Mouse (Mus musculus): Measurements from ENCODE around the gene Hexb. TPM values are rescaled to one million over a fixed set of nuclear protein-coding genes. Genes with fewer than 3 reads are reported as not detected.

The Hexb gene
- total and polyA plus RNA-seq, 3 experiments = 12.7 to 15.4 TPM; not detected in 1

DNA sequence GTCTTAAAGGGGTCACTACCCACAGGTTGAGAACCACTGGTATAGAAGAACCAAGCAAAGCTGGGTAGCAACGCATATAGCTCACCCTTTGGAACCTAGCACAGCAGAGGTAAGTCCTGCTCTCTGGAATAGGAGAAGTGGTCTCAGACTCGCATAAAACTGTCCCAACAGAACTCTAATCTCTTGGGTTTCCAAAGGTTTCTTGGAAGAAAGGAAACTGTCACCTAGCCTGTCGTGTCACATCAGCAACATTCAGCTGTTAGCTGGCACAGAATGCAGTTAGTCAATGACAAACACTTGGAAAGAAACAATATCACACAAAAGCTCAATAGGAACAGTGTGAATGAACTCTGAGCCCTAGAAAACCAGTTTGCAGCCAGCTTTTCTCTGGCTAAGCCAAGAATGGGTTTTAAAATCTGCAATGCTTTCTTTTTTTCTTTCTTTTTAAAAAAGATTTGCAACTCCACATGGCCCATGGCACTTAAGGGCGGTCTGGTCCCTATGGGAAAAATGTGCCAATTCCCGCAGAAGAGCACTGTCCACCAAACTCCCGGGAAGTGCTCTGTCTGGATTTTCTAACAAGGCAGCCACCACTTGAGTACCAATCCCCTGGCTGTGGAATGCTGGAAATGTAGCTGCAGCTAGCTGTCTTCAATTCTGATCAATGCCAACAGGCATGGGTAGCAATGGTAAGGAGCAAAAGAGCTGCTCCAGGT, 17.9 kb downstream of the Hexb start:
- TF ChIP-seq GABPA (IDR thresholded peaks at IDR 0.05; ENCODE audit: low read depth, low read length) (no peak), HCFC1 (IDR thresholded peaks at IDR 0.05; ENCODE audit: low read depth, low read length) (no peak), MYB (IDR thresholded peaks at IDR 0.05; ENCODE audit: low read depth, low read length) (no peak), TAL1 (IDR thresholded peaks at IDR 0.05; ENCODE audit: low read length) (no peak), MYC (IDR thresholded peaks at IDR 0.05; ENCODE audit: low read depth, low read length) (no peak), MAX (IDR thresholded peaks at IDR 0.05; ENCODE audit: low read length) (no peak), POLR2AphosphoS2 (IDR thresholded peaks at IDR 0.05; ENCODE audit: low read length) (no peak), ZC3H11A (IDR thresholded peaks at IDR 0.05; ENCODE audit: low read depth, low read length) (no peak), POLR2A (IDR thresholded peaks at IDR 0.05; ENCODE audit: control insufficient read depth in 1 of 2, insufficient read depth in 1 of 2, low read depth in 1 of 2, low read length in 2 of 2, poor library complexity in 1 of 2) (no peak), CHD1 (IDR thresholded peaks at IDR 0.05; ENCODE audit: low read depth, low read length) (no peak), UBTF (IDR thresholded peaks at IDR 0.05; ENCODE audit: borderline replicate concordance, insufficient read depth, low read depth, low read length) (no peak), ZKSCAN1 (IDR thresholded peaks at IDR 0.05; ENCODE audit: low read depth, low read length) (no peak)
- no peak overlapping the region for H3K9ac ChIP-seq (ENCODE audit: control insufficient read depth, low read depth, low read length, poor library complexity, severe bottlenecking)
- DNase-seq (ENCODE audit: low read depth, low spot score) = no peak

DNA sequence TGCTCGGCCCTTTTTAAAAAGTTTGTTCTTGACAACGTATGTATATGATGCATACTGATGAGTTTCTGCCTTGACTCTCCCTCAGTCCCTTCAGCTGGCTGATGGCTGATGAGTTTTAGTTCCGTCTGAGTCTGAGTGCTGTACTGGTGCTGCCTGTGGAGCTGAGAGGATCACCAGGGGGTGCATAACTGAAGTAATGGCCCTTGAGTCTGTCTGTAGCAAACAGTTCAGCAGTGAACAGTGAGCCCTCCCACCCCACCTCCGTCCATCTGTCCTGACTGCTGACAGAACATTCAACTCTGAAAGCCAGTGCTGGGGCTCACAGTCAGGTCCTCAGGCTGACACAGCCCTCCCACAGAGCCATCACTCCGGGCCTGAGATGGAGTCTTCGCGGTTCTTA, 19.2 kb downstream of the Hexb start:
- H3K27me3 ChIP-seq (ENCODE audit: control insufficient read depth in 1 of 2, insufficient read depth in 2 of 2, low read length in 2 of 2) = no peaks in the 10 kb centered on the region
- H3K4me3 ChIP-seq (ENCODE audit: control insufficient read depth in 1 of 2, insufficient read depth in 1 of 2, low read depth in 2 of 2, low read length in 2 of 2) = no peak overlapping the region
- H3K79me2 ChIP-seq (ENCODE audit: control insufficient read depth, insufficient read depth, low read length, poor library complexity) = no peaks in the 10 kb centered on the region
- H3K4me1 ChIP-seq (ENCODE audit: control insufficient read depth in 1 of 2, insufficient read depth in 2 of 2, low read length in 2 of 2) = no peaks in the 10 kb centered on the region
- H3K27ac ChIP-seq (ENCODE audit: control insufficient read depth, low read depth, low read length) = no peak overlapping the region
- H3K36me3 ChIP-seq (ENCODE audit: control insufficient read depth in 1 of 2, insufficient read depth in 2 of 2, low read length in 2 of 2) = peaks cover 0 to 5% of the 10 kb centered on the region in 2 experiments; a peak in 2 of 4 replicates
- H3K9me3 ChIP-seq (replicated peaks; ENCODE audit: insufficient read depth, low read length) = no peaks in the 10 kb centered on the region
- no peak overlapping the region for H3K9ac ChIP-seq (ENCODE audit: control insufficient read depth, low read depth, low read length, poor library complexity, severe bottlenecking)
- TF ChIP-seq KAT2A (conservative IDR thresholded peaks at IDR 0.05; ENCODE audit: low read depth, low read length) (no peak), UBTF (IDR thresholded peaks at IDR 0.05; ENCODE audit: borderline replicate concordance, insufficient read depth, low read depth, low read length) (no peak), EP300 (IDR thresholded peaks at IDR 0.05; ENCODE audit: low read depth in 1 of 2, low read length in 2 of 2) (no peak), MYC (IDR thresholded peaks at IDR 0.05; ENCODE audit: low read depth, low read length) (no peak), TAL1 (IDR thresholded peaks at IDR 0.05; ENCODE audit: low read length) (no peak), MEF2A (IDR thresholded peaks at IDR 0.05; ENCODE audit: extremely low read depth, insufficient replicate concordance, low read depth, low read length, poor library complexity, severe bottlenecking) (no peak), SIN3A (IDR thresholded peaks at IDR 0.05; ENCODE audit: low read length) (no peak), ELF1 (IDR thresholded peaks at IDR 0.05; ENCODE audit: low read depth, low read length) (no peak), MYB (IDR thresholded peaks at IDR 0.05; ENCODE audit: low read depth, low read length) (no peak), POLR2A (IDR thresholded peaks at IDR 0.05; ENCODE audit: control insufficient read depth in 1 of 2, insufficient read depth in 1 of 2, low read depth in 1 of 2, low read length in 2 of 2, poor library complexity in 1 of 2) (no peak), RCOR1 (IDR thresholded peaks at IDR 0.05; ENCODE audit: low read depth, low read length) (no peak), JUND (IDR thresholded peaks at IDR 0.05; ENCODE audit: low read depth, low read length) (no peak)
- no peak for DNase-seq (ENCODE audit: low read depth, low spot score)

More for the DNA sequence above, 17.9 kb downstream of the Hexb start:
- H3K4me1 ChIP-seq (ENCODE audit: control insufficient read depth in 1 of 2, insufficient read depth in 2 of 2, low read length in 2 of 2) = no peaks in the 10 kb centered on the region
- H3K79me2 ChIP-seq (ENCODE audit: control insufficient read depth, insufficient read depth, low read length, poor library complexity) = no peaks in the 10 kb centered on the region
- no peaks in the 10 kb centered on the region for H3K9me3 ChIP-seq (replicated peaks; ENCODE audit: insufficient read depth, low read length)
- peaks cover 0 to 3% of the 10 kb centered on the region in 2 experiments; a peak in 2 of 4 replicates for H3K36me3 ChIP-seq (ENCODE audit: control insufficient read depth in 1 of 2, insufficient read depth in 2 of 2, low read length in 2 of 2)
- H3K27ac ChIP-seq (ENCODE audit: control insufficient read depth, low read depth, low read length) = no peak overlapping the region
- H3K27me3 ChIP-seq (ENCODE audit: control insufficient read depth in 1 of 2, insufficient read depth in 2 of 2, low read length in 2 of 2) = no peaks in the 10 kb centered on the region
- no peak overlapping the region for H3K4me3 ChIP-seq (ENCODE audit: control insufficient read depth in 1 of 2, insufficient read depth in 1 of 2, low read depth in 2 of 2, low read length in 2 of 2)

All from MEL (cell line).